ENCODE assay signal across 11 mouse cellular contexts in the genomic region with DNA sequence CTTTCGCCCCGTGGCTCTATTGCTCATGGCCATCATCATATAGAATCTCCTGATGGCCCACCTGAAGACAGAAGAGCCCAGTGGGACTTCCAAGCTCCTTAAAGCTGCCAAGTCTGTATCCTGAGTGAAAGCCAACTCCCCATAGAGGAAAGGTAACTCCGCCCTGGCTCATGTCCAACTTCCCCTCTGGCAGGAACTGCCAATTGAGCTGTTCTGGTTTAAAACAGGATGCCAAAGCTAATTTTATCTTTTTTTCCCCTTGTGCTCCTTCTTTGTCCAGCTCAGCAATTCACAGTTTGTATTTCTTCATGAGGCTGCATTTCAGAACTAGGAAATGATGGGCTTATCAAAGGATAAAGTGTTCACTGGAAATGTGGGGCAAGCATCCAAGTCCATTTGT.
DNase-seq lines count a peak whose midpoint lies in the region; ATAC-seq and TF ChIP-seq lines count a peak whose summit lies in the region.
"Had no signal": no experiment of that assay in that cellular context is flagged by ENCODE, and none has a peak within 500 bp of the region (broad histone marks: within the 10 kb centered on the region; RNA-seq: fewer than 3 reads in every experiment).

No protein-coding gene starts in this region.

- no peaks in the 10 kb centered on the region for H3K4me1 ChIP-seq in hindbrain, postnatal 0 days (ENCODE audit: insufficient read depth, low read length)
- no peaks in the 10 kb centered on the region for H3K4me1 ChIP-seq in hindbrain, embryonic 16.5 days (ENCODE audit: control insufficient read depth, insufficient read depth, low read depth, low read length)
- H3K4me1 ChIP-seq in MEL (ENCODE audit: control insufficient read depth in 1 of 2, insufficient read depth in 2 of 2, low read length in 2 of 2), result no peaks in the 10 kb centered on the region
- H3K4me1 ChIP-seq in forebrain, embryonic 10.5 days, result no peaks in the 10 kb centered on the region
- H3K4me1 ChIP-seq in intestine, embryonic 15.5 days (replicated peaks), result no peaks in the 10 kb centered on the region
- H3K4me1 ChIP-seq: lung, embryonic 15.5 days had no signal

- ATAC-seq in hindbrain, postnatal 0 days, result no peak
- ATAC-seq in hindbrain, embryonic 16.5 days, result no peak
- ATAC-seq in intestine, embryonic 15.5 days, result no peak

- no peak overlapping the region for H3K4me2 ChIP-seq in hindbrain, postnatal 0 days (ENCODE audit: low read depth, low read length)
- no peak overlapping the region for H3K4me2 ChIP-seq in hindbrain, embryonic 16.5 days (ENCODE audit: low read length)
- no peak overlapping the region for H3K4me2 ChIP-seq in intestine, embryonic 15.5 days (replicated peaks)
- H3K4me2 ChIP-seq: embryonic facial prominence, embryonic 13.5 days; lung, embryonic 15.5 days had no signal

- no peaks in the 10 kb centered on the region for H3K9me3 ChIP-seq in hindbrain, postnatal 0 days (ENCODE audit: low read length)
- no peaks in the 10 kb centered on the region for H3K9me3 ChIP-seq in hindbrain, embryonic 16.5 days (ENCODE audit: control insufficient read depth, low read length)
- H3K9me3 ChIP-seq in MEL (replicated peaks; ENCODE audit: insufficient read depth, low read length), result no peaks in the 10 kb centered on the region
- no peaks in the 10 kb centered on the region for H3K9me3 ChIP-seq in forebrain, embryonic 10.5 days
- no peaks in the 10 kb centered on the region for H3K9me3 ChIP-seq in intestine, embryonic 15.5 days
- H3K9me3 ChIP-seq: embryonic facial prominence, embryonic 13.5 days; lung, embryonic 15.5 days had no signal

- TF ChIP-seq CTCF in hindbrain, postnatal 0 days (IDR thresholded peaks at IDR 0.05; ENCODE audit: low read depth), result no peak
- no peak for TF ChIP-seq CTCF in MEL (IDR thresholded peaks at IDR 0.05 in 2 of 3, conservative IDR thresholded peaks at IDR 0.05 in 1 of 3; ENCODE audit: control insufficient read depth in 1 of 3, insufficient read depth in 1 of 3, low read depth in 2 of 3, low read length in 3 of 3, poor library complexity in 1 of 3, severe bottlenecking in 1 of 3)

- no peak for TF ChIP-seq EP300 in MEL (IDR thresholded peaks at IDR 0.05; ENCODE audit: low read depth in 1 of 2, low read length in 2 of 2)

- H3K79me2 ChIP-seq in MEL (ENCODE audit: control insufficient read depth, insufficient read depth, low read length, poor library complexity), result no peaks in the 10 kb centered on the region

- no peak for TF ChIP-seq POLR2A in MEL (IDR thresholded peaks at IDR 0.05; ENCODE audit: control insufficient read depth in 1 of 2, insufficient read depth in 1 of 2, low read depth in 1 of 2, low read length in 2 of 2, poor library complexity in 1 of 2)

- no peaks in the 10 kb centered on the region for H3K36me3 ChIP-seq in hindbrain, postnatal 0 days (ENCODE audit: insufficient read depth, low read length)
- H3K36me3 ChIP-seq in hindbrain, embryonic 16.5 days (ENCODE audit: control insufficient read depth, insufficient read depth, low read length), result no peaks in the 10 kb centered on the region
- H3K36me3 ChIP-seq in MEL (ENCODE audit: control insufficient read depth in 1 of 2, insufficient read depth in 2 of 2, low read length in 2 of 2), result no peaks in the 10 kb centered on the region
- H3K36me3 ChIP-seq in forebrain, embryonic 10.5 days (replicated peaks), result no peaks in the 10 kb centered on the region
- no peaks in the 10 kb centered on the region for H3K36me3 ChIP-seq in intestine, embryonic 15.5 days
- H3K36me3 ChIP-seq: embryonic facial prominence, embryonic 13.5 days; lung, embryonic 15.5 days had no signal

- H3K9ac ChIP-seq in hindbrain, postnatal 0 days (replicated peaks; ENCODE audit: low read length), result no peak overlapping the region
- no peak overlapping the region for H3K9ac ChIP-seq in hindbrain, embryonic 16.5 days (ENCODE audit: low read depth, low read length)
- no peak overlapping the region for H3K9ac ChIP-seq in MEL (ENCODE audit: control insufficient read depth, low read depth, low read length, poor library complexity, severe bottlenecking)
- no peak overlapping the region for H3K9ac ChIP-seq in intestine, embryonic 15.5 days
- H3K9ac ChIP-seq: embryonic facial prominence, embryonic 13.5 days; lung, embryonic 15.5 days had no signal

- H3K27ac ChIP-seq in hindbrain, postnatal 0 days, result no peak overlapping the region
- H3K27ac ChIP-seq in hindbrain, embryonic 16.5 days (ENCODE audit: low read depth, low read length), result no peak overlapping the region
- no peak overlapping the region for H3K27ac ChIP-seq in MEL (ENCODE audit: control insufficient read depth, low read depth, low read length)
- H3K27ac ChIP-seq in forebrain, embryonic 10.5 days, result no peak overlapping the region
- H3K27ac ChIP-seq in intestine, embryonic 15.5 days, result no peak overlapping the region
- H3K27ac ChIP-seq: embryonic facial prominence, embryonic 13.5 days; layer of hippocampus, adult 2 months; lung, embryonic 15.5 days had no signal

- no peaks in the 10 kb centered on the region for H3K27me3 ChIP-seq in hindbrain, postnatal 0 days (ENCODE audit: insufficient read depth, low read length)
- no peaks in the 10 kb centered on the region for H3K27me3 ChIP-seq in hindbrain, embryonic 16.5 days (replicated peaks; ENCODE audit: control insufficient read depth, insufficient read depth, low read length)
- H3K27me3 ChIP-seq in MEL (ENCODE audit: control insufficient read depth in 1 of 2, insufficient read depth in 2 of 2, low read length in 2 of 2), result peaks cover 0 to 1% of the 10 kb centered on the region in 2 experiments; a peak in 2 of 4 replicates
- no peaks in the 10 kb centered on the region for H3K27me3 ChIP-seq in forebrain, embryonic 10.5 days (ENCODE audit: poor library complexity, severe bottlenecking)
- no peaks in the 10 kb centered on the region for H3K27me3 ChIP-seq in intestine, embryonic 15.5 days (replicated peaks)
- H3K27me3 ChIP-seq: embryonic facial prominence, embryonic 13.5 days; lung, embryonic 15.5 days had no signal

- peak; percentile 43 for DNase-seq in hindbrain, postnatal 0 days (ENCODE audit: low spot score)
- DNase-seq in MEL (ENCODE audit: low read depth, low spot score), result peak; percentile 13
- peak; percentile 59 for DNase-seq in cerebellum, adult 11 months
- DNase-seq in heart, postnatal 10 days, result peak; percentile 22 to 34
- DNase-seq in layer of hippocampus, postnatal 10 days (ENCODE audit: low spot score in 2 of 2), result no peak
- DNase-seq in forebrain, embryonic 10.5 days (ENCODE audit: extremely low spot score, low spot score), result no peak

- intact Hi-C loops in heart, postnatal 10 days (cut with DNase I), result no loop called here

- H3K4me3 ChIP-seq in hindbrain, postnatal 0 days (ENCODE audit: low read length), result no peak overlapping the region
- no peak overlapping the region for H3K4me3 ChIP-seq in hindbrain, embryonic 16.5 days (ENCODE audit: low read length)
- no peak overlapping the region for H3K4me3 ChIP-seq in MEL (ENCODE audit: control insufficient read depth in 1 of 2, insufficient read depth in 1 of 2, low read depth in 2 of 2, low read length in 2 of 2)
- H3K4me3 ChIP-seq in forebrain, embryonic 10.5 days, result no peak overlapping the region
- no peak overlapping the region for H3K4me3 ChIP-seq in intestine, embryonic 15.5 days (replicated peaks)
- H3K4me3 ChIP-seq: embryonic facial prominence, embryonic 13.5 days; layer of hippocampus, adult 2 months; lung, embryonic 15.5 days had no signal

- 84% methylated on average over 3 of the region's 3 CpGs for WGBS in hindbrain, postnatal 0 days
- WGBS in hindbrain, embryonic 16.5 days, result 87% methylated on average over 3 of the region's 3 CpGs
- WGBS in forebrain, embryonic 10.5 days, result 88% methylated on average over 3 of the region's 3 CpGs
- WGBS in intestine, embryonic 15.5 days, result 89% methylated on average over 3 of the region's 3 CpGs

- TF ChIP-seq RAD21 in MEL (IDR thresholded peaks at IDR 0.05; ENCODE audit: low read depth, low read length), result no peak

TF ChIP-seq in MEL, 35 proteins besides CTCF, POLR2A, EP300 and RAD21:
- TF ChIP-seq NELFE (IDR thresholded peaks at IDR 0.05; ENCODE audit: low read depth, low read length) (no peak), ZNF384 (IDR thresholded peaks at IDR 0.05; ENCODE audit: low read depth, low read length) (no peak), MAFK (IDR thresholded peaks at IDR 0.05; ENCODE audit: borderline replicate concordance, low read depth, low read length) (no peak), GABPA (IDR thresholded peaks at IDR 0.05; ENCODE audit: low read depth, low read length) (no peak)

Comparison
In these comparisons a context has a peak if more than half of its experiments do, and no peak if none do; other contexts are left out.
1. DNase-seq: peak in hindbrain, postnatal 0 days (single experiment), MEL (single experiment), cerebellum, adult 11 months (single experiment) and heart, postnatal 10 days (2 of 2); none in layer of hippocampus, postnatal 10 days (0 of 2) and forebrain, embryonic 10.5 days (single experiment).